ENCODE assay signal across 8 mouse cellular contexts in genomic region chr10:127312356-127312676, GRCm38 (mm10). TPM values are rescaled to one million over a fixed set of nuclear protein-coding genes. Genes with fewer than 3 reads are reported as not detected.
A peak's percentile ranks its signal among the peaks of the same experiment; 100 is the strongest.
DNase-seq lines count a peak whose midpoint lies in the region; ATAC-seq lines count a peak whose summit lies in the region.

No protein-coding gene starts in this region.

- peak; percentile 57; the same call in 1 of the 2 replicates for ATAC-seq in embryonic facial prominence, embryonic 11.5 days (replicated peaks; ENCODE audit: insufficient number of reproducible peaks, low FRiP score, low TSS enrichment, low read depth)
- ATAC-seq in midbrain, embryonic 12.5 days (ENCODE audit: low FRiP score, low read depth): peak; percentile 53

- under 1% methylated on average over 4 of the region's 4 CpGs for WGBS in embryonic facial prominence, embryonic 11.5 days
- 3% methylated on average over 4 of the region's 4 CpGs for WGBS in limb, embryonic 10.5 days
- 2% methylated on average over 4 of the region's 4 CpGs for WGBS in midbrain, embryonic 12.5 days

- peak overlapping the region; percentile 20; the same call in 1 of the 2 replicates for H3K27ac ChIP-seq in embryonic facial prominence, embryonic 11.5 days (replicated peaks; ENCODE audit: low read depth, low read length)
- H3K27ac ChIP-seq in limb, embryonic 10.5 days: 0 out of 2 replicates have a peak overlapping the region, but pooled peaks have one; percentile 89
- peak overlapping the region; percentile 70 for H3K27ac ChIP-seq in midbrain, embryonic 12.5 days (replicated peaks)

- H3K36me3 ChIP-seq in embryonic facial prominence, embryonic 11.5 days (replicated peaks; ENCODE audit: control insufficient read depth, insufficient read depth, low read depth, low read length): peaks cover 9% of the 10 kb centered on the region
- peaks cover 28% of the 10 kb centered on the region for H3K36me3 ChIP-seq in limb, embryonic 10.5 days
- peaks cover 23% of the 10 kb centered on the region for H3K36me3 ChIP-seq in midbrain, embryonic 12.5 days

- peak; percentile 94 for DNase-seq in 3T3-L1 (ENCODE audit: low read depth, low spot score)
- DNase-seq in adrenal gland, postnatal 14 days: peak; percentile 87
- peak; percentile 93 for DNase-seq in embryonic facial prominence, embryonic 11.5 days (ENCODE audit: low spot score)
- peak; percentile 97 for DNase-seq in heart, adult 11 months
- peak; percentile 82 for DNase-seq in kidney, adult 11 months
- peak; percentile 89 for DNase-seq in limb, embryonic 10.5 days (ENCODE audit: low spot score)
- DNase-seq in skeletal muscle tissue, adult 2 months (ENCODE audit: low read depth, low spot score): peak; percentile 88

- no peaks in the 10 kb centered on the region for H3K27me3 ChIP-seq in embryonic facial prominence, embryonic 11.5 days (ENCODE audit: control insufficient read depth, insufficient read depth, low read length)
- no peaks in the 10 kb centered on the region for H3K27me3 ChIP-seq in limb, embryonic 10.5 days (ENCODE audit: low read depth, poor library complexity, severe bottlenecking)
- H3K27me3 ChIP-seq in midbrain, embryonic 12.5 days: no peaks in the 10 kb centered on the region

- peak overlapping the region; percentile 69 for H3K4me2 ChIP-seq in embryonic facial prominence, embryonic 11.5 days (ENCODE audit: low read depth, low read length)
- H3K4me2 ChIP-seq in midbrain, embryonic 12.5 days (replicated peaks): peak overlapping the region; percentile 67

- H3K9me3 ChIP-seq in embryonic facial prominence, embryonic 11.5 days (replicated peaks; ENCODE audit: control insufficient read depth, low read length): no peaks in the 10 kb centered on the region
- no peaks in the 10 kb centered on the region for H3K9me3 ChIP-seq in limb, embryonic 10.5 days (replicated peaks)
- H3K9me3 ChIP-seq in midbrain, embryonic 12.5 days: no peaks in the 10 kb centered on the region

- H3K9ac ChIP-seq in embryonic facial prominence, embryonic 11.5 days (replicated peaks; ENCODE audit: low read length): peak overlapping the region; percentile 28
- peak overlapping the region; percentile 83 for H3K9ac ChIP-seq in midbrain, embryonic 12.5 days (replicated peaks)

- peak overlapping the region; percentile 86 for H3K4me3 ChIP-seq in embryonic facial prominence, embryonic 11.5 days (ENCODE audit: low read depth, low read length)
- peak overlapping the region; percentile 96 for H3K4me3 ChIP-seq in limb, embryonic 10.5 days
- peak overlapping the region; percentile 80 for H3K4me3 ChIP-seq in midbrain, embryonic 12.5 days

- no peaks in the 10 kb centered on the region; the same call in 1 of the 2 replicates for H3K4me1 ChIP-seq in embryonic facial prominence, embryonic 11.5 days (ENCODE audit: control insufficient read depth, insufficient read depth, low read length)
- H3K4me1 ChIP-seq in limb, embryonic 10.5 days: peaks cover 15% of the 10 kb centered on the region
- H3K4me1 ChIP-seq in midbrain, embryonic 12.5 days: peaks cover 13% of the 10 kb centered on the region

RNA-seq across cellular contexts. Expression of gene Mars, which starts 0.7 kb away (rescaled TPM):
- total RNA-seq in adrenal gland, postnatal 14 days (2021): 81.9 and 98.4 TPM in 2 replicates
- 174 and 179 TPM in 2 replicates for polyA plus RNA-seq in embryonic facial prominence, embryonic 11.5 days (2014; fragmentation: Nextera tagmentation; extraction: Ambion mirVana)
- 170 and 205 TPM in 2 replicates for polyA plus RNA-seq in limb, embryonic 10.5 days (2016; fragmentation: Nextera tagmentation; extraction: Ambion mirVana)
- 156 and 166 TPM in 2 replicates for polyA plus RNA-seq in midbrain, embryonic 12.5 days (2016; fragmentation: Nextera tagmentation; extraction: Ambion mirVana)

RNA-seq across cellular contexts. Expression of gene Arhgap9, which starts 9.4 kb away (rescaled TPM):
- total RNA-seq in adrenal gland, postnatal 14 days (2021): 2.1 and 15.2 TPM in 2 replicates
- polyA plus RNA-seq in embryonic facial prominence, embryonic 11.5 days (2014; fragmentation: Nextera tagmentation; extraction: Ambion mirVana): 1.8 and 2.7 TPM in 2 replicates
- 5.5 and 5.9 TPM in 2 replicates for polyA plus RNA-seq in limb, embryonic 10.5 days (2016; fragmentation: Nextera tagmentation; extraction: Ambion mirVana)
- 0.86 and 1.1 TPM in 2 replicates for polyA plus RNA-seq in midbrain, embryonic 12.5 days (2016; fragmentation: Nextera tagmentation; extraction: Ambion mirVana)

RNA-seq across cellular contexts. Expression of gene Mbd6, which starts 23.5 kb away (rescaled TPM):
- total RNA-seq in adrenal gland, postnatal 14 days (2021): 47.9 and 54.0 TPM in 2 replicates
- 9.8 and 11.6 TPM in 2 replicates for polyA plus RNA-seq in embryonic facial prominence, embryonic 11.5 days (2014; fragmentation: Nextera tagmentation; extraction: Ambion mirVana)
- 16.7 and 18.8 TPM in 2 replicates for polyA plus RNA-seq in limb, embryonic 10.5 days (2016; fragmentation: Nextera tagmentation; extraction: Ambion mirVana)
- polyA plus RNA-seq in midbrain, embryonic 12.5 days (2016; fragmentation: Nextera tagmentation; extraction: Ambion mirVana): 20.3 and 21.7 TPM in 2 replicates

RNA-seq across cellular contexts. Expression of gene Gli1, which starts 29.5 kb away (rescaled TPM):
- 3.9 and 4.7 TPM in 2 replicates for total RNA-seq in adrenal gland, postnatal 14 days (2021)
- polyA plus RNA-seq in embryonic facial prominence, embryonic 11.5 days (2014; fragmentation: Nextera tagmentation; extraction: Ambion mirVana): 7.1 and 9.6 TPM in 2 replicates
- polyA plus RNA-seq in limb, embryonic 10.5 days (2016; fragmentation: Nextera tagmentation; extraction: Ambion mirVana): 10.9 and 11.7 TPM in 2 replicates
- polyA plus RNA-seq in midbrain, embryonic 12.5 days (2016; fragmentation: Nextera tagmentation; extraction: Ambion mirVana): 3.7 and 4.1 TPM in 2 replicates

RNA-seq across cellular contexts. Expression of gene Inhbe, which starts 41.9 kb away (rescaled TPM):
- total RNA-seq in adrenal gland, postnatal 14 days (2021): 0.82 TPM in 1 of 2 replicates, not detected in the other
- not detected in 2 replicates for polyA plus RNA-seq in embryonic facial prominence, embryonic 11.5 days (2014; fragmentation: Nextera tagmentation; extraction: Ambion mirVana)
- 0.13 TPM in 1 of 2 replicates, not detected in the other for polyA plus RNA-seq in limb, embryonic 10.5 days (2016; fragmentation: Nextera tagmentation; extraction: Ambion mirVana)
- not detected in 2 replicates for polyA plus RNA-seq in midbrain, embryonic 12.5 days (2016; fragmentation: Nextera tagmentation; extraction: Ambion mirVana)

Comparison
In these comparisons a context has a peak if more than half of its experiments do, and no peak if none do; other contexts are left out.
1. Peak in every context shown above with its lines: DNase-seq, ATAC-seq, H3K4me3 ChIP-seq and H3K27ac ChIP-seq.
2. H3K27ac ChIP-seq: peak in every context shown above with its lines; median percentile 89 in limb, embryonic 10.5 days; 70 in midbrain, embryonic 12.5 days; 20 in embryonic facial prominence, embryonic 11.5 days.